Mouse (Mus musculus): ENCODE data around the gene Fgfr2.

The Fgfr2 gene

GRCm38 (mm10) chr7:130211411-130211810 is 2911.7 kb downstream of the Fgfr2 start:
- no peak for DNase-seq (ENCODE audit: low spot score in 2 of 2)

- no peak for DNase-seq (ENCODE audit: low spot score in 2 of 2)
Observed at GRCm38 (mm10) chr7:130208601-130209000, 2914.5 kb downstream of the Fgfr2 start.

- no peak for DNase-seq (ENCODE audit: low spot score in 2 of 2)
Observed at GRCm38 (mm10) chr7:130206181-130206582, 2917.0 kb downstream of the Fgfr2 start.

GRCm38 (mm10) chr7:130205140-130205539 is 2918.0 kb downstream of the Fgfr2 start:
- no peak for DNase-seq (ENCODE audit: low spot score in 2 of 2)

- DNase-seq (ENCODE audit: low spot score in 2 of 2): no peak
Observed at GRCm38 (mm10) chr7:130201020-130201419, 2922.1 kb downstream of the Fgfr2 start.

GRCm38 (mm10) chr7:130199951-130200350 is 2923.2 kb downstream of the Fgfr2 start:
- DNase-seq (ENCODE audit: low spot score in 2 of 2): no peak

GRCm38 (mm10) chr7:130199317-130199716 is 2923.8 kb downstream of the Fgfr2 start:
- no peak for DNase-seq (ENCODE audit: low spot score in 2 of 2)

- no peak for DNase-seq (ENCODE audit: low spot score in 2 of 2)
Observed at GRCm38 (mm10) chr7:130195081-130195480, 2928.1 kb downstream of the Fgfr2 start.

GRCm38 (mm10) chr7:130190329-130190975 is 2932.7 kb downstream of the Fgfr2 start:
- DNase-seq (ENCODE audit: low spot score in 2 of 2): no peak

- no peak for DNase-seq (ENCODE audit: low spot score in 2 of 2)
Observed at GRCm38 (mm10) chr7:130189901-130190300, 2933.2 kb downstream of the Fgfr2 start.

- DNase-seq (ENCODE audit: low spot score in 2 of 2): no peak
Observed at GRCm38 (mm10) chr7:130188108-130188507, 2935.0 kb downstream of the Fgfr2 start.

GRCm38 (mm10) chr7:130184864-130185263 is 2938.3 kb downstream of the Fgfr2 start:
- DNase-seq (ENCODE audit: low spot score in 2 of 2): no peak

- no peak for DNase-seq (ENCODE audit: low spot score in 2 of 2)
Observed at GRCm38 (mm10) chr7:130183960-130184359, 2939.2 kb downstream of the Fgfr2 start.

- no peak for DNase-seq (ENCODE audit: low spot score in 2 of 2)
Observed at GRCm38 (mm10) chr7:130182551-130182950, 2940.6 kb downstream of the Fgfr2 start.

- DNase-seq (ENCODE audit: low spot score in 2 of 2): no peak
Observed at GRCm38 (mm10) chr7:130178991-130179390, 2944.2 kb downstream of the Fgfr2 start.

- DNase-seq (ENCODE audit: low spot score in 2 of 2): no peak
Observed at GRCm38 (mm10) chr7:130177009-130177408, 2946.1 kb downstream of the Fgfr2 start.

GRCm38 (mm10) chr7:130174525-130174924 is 2948.6 kb downstream of the Fgfr2 start:
- no peak for DNase-seq (ENCODE audit: low spot score in 2 of 2)

- DNase-seq (ENCODE audit: low spot score in 2 of 2): no peak
Observed at GRCm38 (mm10) chr7:130173914-130174313, 2949.2 kb downstream of the Fgfr2 start.

GRCm38 (mm10) chr7:130170144-130170543 is 2953.0 kb downstream of the Fgfr2 start:
- no peak for DNase-seq (ENCODE audit: low spot score in 2 of 2)

GRCm38 (mm10) chr7:130168296-130168695 is 2954.9 kb downstream of the Fgfr2 start:
- DNase-seq (ENCODE audit: low spot score in 2 of 2): no peak

- DNase-seq (ENCODE audit: low spot score in 2 of 2): no peak
Observed at GRCm38 (mm10) chr7:130167261-130167660, 2955.9 kb downstream of the Fgfr2 start.

GRCm38 (mm10) chr7:130166190-130166589 is 2957.0 kb downstream of the Fgfr2 start:
- DNase-seq (ENCODE audit: low spot score in 2 of 2): no peak

- DNase-seq (ENCODE audit: low spot score in 2 of 2): no peak
Observed at GRCm38 (mm10) chr7:130165408-130165807, 2957.7 kb downstream of the Fgfr2 start.

- DNase-seq (ENCODE audit: low spot score in 2 of 2): no peak
Observed at GRCm38 (mm10) chr7:130162718-130163117, 2960.4 kb downstream of the Fgfr2 start.
